Mouse (Mus musculus): ENCODE data around the gene Cd8b1. TPM values are rescaled to one million over a fixed set of nuclear protein-coding genes. Genes with fewer than 3 reads are reported as not detected.

The Cd8b1 gene
- not detected in 2 replicates for polyA plus RNA-seq (2011; ENCODE audit: insufficient read length, low read depth, missing spikeins)

- no peak within 1 kb of the TSS for H3K27ac ChIP-seq (ENCODE audit: insufficient read depth, low read length)
- H3K4me1 ChIP-seq (ENCODE audit: control insufficient read depth, insufficient read depth, low read length) = no peaks in the 10 kb centered on the region
- TF ChIP-seq POLR2A (IDR thresholded peaks at IDR 0.05; ENCODE audit: low read depth, low read length) (no peak), CTCF (IDR thresholded peaks at IDR 0.05; ENCODE audit: borderline replicate concordance, insufficient read depth, low read length) (no peak)
- no peak within 1 kb of the TSS for H3K4me3 ChIP-seq (ENCODE audit: insufficient read depth, low read length)
Measured at GRCm38 (mm10) chr6:71322491-71322921, at the start of gene Cd8b1. Gene Cd8b1, plus strand, starts transcription at chr6:71322788.

- TF ChIP-seq POLR2A (IDR thresholded peaks at IDR 0.05; ENCODE audit: low read depth, low read length) (peak; percentile 33; the same call in 1 of the 2 replicates), CTCF (IDR thresholded peaks at IDR 0.05; ENCODE audit: borderline replicate concordance, insufficient read depth, low read length) (no peak)
- Histone ChIP-seq H3K4me1 (ENCODE audit: control insufficient read depth, insufficient read depth, low read length) (peaks cover 3% of the 10 kb centered on the region), H3K4me3 (ENCODE audit: insufficient read depth, low read length) (no peak overlapping the region), H3K27ac (ENCODE audit: insufficient read depth, low read length) (no peak overlapping the region)
Measured at GRCm38 (mm10) chr6:71273715-71274114, 48.9 kb upstream of the Cd8b1 start.

- H3K4me3 ChIP-seq (ENCODE audit: insufficient read depth, low read length) = no peak overlapping the region
- no peak overlapping the region for H3K27ac ChIP-seq (ENCODE audit: insufficient read depth, low read length)
- no peak for TF ChIP-seq CTCF (IDR thresholded peaks at IDR 0.05; ENCODE audit: borderline replicate concordance, insufficient read depth, low read length)
- TF ChIP-seq POLR2A (IDR thresholded peaks at IDR 0.05; ENCODE audit: low read depth, low read length) = no peak; the same call in 1 of the 2 replicates
- H3K4me1 ChIP-seq (ENCODE audit: control insufficient read depth, insufficient read depth, low read length) = peaks cover 3% of the 10 kb centered on the region
Measured at GRCm38 (mm10) chr6:71274621-71275020, 48.0 kb upstream of the Cd8b1 start.

GRCm38 (mm10) chr6:71279418-71279817 lies 43.2 kb upstream of the Cd8b1 start:
- no peak overlapping the region for H3K4me3 ChIP-seq (ENCODE audit: insufficient read depth, low read length)
- H3K4me1 ChIP-seq (ENCODE audit: control insufficient read depth, insufficient read depth, low read length) = no peaks in the 10 kb centered on the region; the same call in 1 of the 2 replicates
- no peak overlapping the region for H3K27ac ChIP-seq (ENCODE audit: insufficient read depth, low read length)
- TF ChIP-seq POLR2A (IDR thresholded peaks at IDR 0.05; ENCODE audit: low read depth, low read length) (no peak), CTCF (IDR thresholded peaks at IDR 0.05; ENCODE audit: borderline replicate concordance, insufficient read depth, low read length) (no peak)

GRCm38 (mm10) chr6:71293509-71293908 lies 29.1 kb upstream of the Cd8b1 start:
- Histone ChIP-seq H3K4me1 (ENCODE audit: control insufficient read depth, insufficient read depth, low read length) (no peaks in the 10 kb centered on the region), H3K4me3 (ENCODE audit: insufficient read depth, low read length) (no peak overlapping the region), H3K27ac (ENCODE audit: insufficient read depth, low read length) (no peak overlapping the region)
- TF ChIP-seq CTCF (IDR thresholded peaks at IDR 0.05; ENCODE audit: borderline replicate concordance, insufficient read depth, low read length) (no peak), POLR2A (IDR thresholded peaks at IDR 0.05; ENCODE audit: low read depth, low read length) (no peak)

- no peaks in the 10 kb centered on the region for H3K4me1 ChIP-seq (ENCODE audit: control insufficient read depth, insufficient read depth, low read length)
- TF ChIP-seq POLR2A (IDR thresholded peaks at IDR 0.05; ENCODE audit: low read depth, low read length) (no peak), CTCF (IDR thresholded peaks at IDR 0.05; ENCODE audit: borderline replicate concordance, insufficient read depth, low read length) (no peak)
- no peak overlapping the region for H3K27ac ChIP-seq (ENCODE audit: insufficient read depth, low read length)
- no peak overlapping the region for H3K4me3 ChIP-seq (ENCODE audit: insufficient read depth, low read length)
Measured at GRCm38 (mm10) chr6:71295303-71295702, 27.3 kb upstream of the Cd8b1 start.

GRCm38 (mm10) chr6:71298051-71298450 lies 24.5 kb upstream of the Cd8b1 start:
- H3K27ac ChIP-seq (ENCODE audit: insufficient read depth, low read length) = no peak overlapping the region
- H3K4me3 ChIP-seq (ENCODE audit: insufficient read depth, low read length) = no peak overlapping the region
- TF ChIP-seq POLR2A (IDR thresholded peaks at IDR 0.05; ENCODE audit: low read depth, low read length) (no peak), CTCF (IDR thresholded peaks at IDR 0.05; ENCODE audit: borderline replicate concordance, insufficient read depth, low read length) (no peak)
- no peaks in the 10 kb centered on the region for H3K4me1 ChIP-seq (ENCODE audit: control insufficient read depth, insufficient read depth, low read length)

GRCm38 (mm10) chr6:71298751-71299150 lies 23.8 kb upstream of the Cd8b1 start:
- H3K4me1 ChIP-seq (ENCODE audit: control insufficient read depth, insufficient read depth, low read length) = no peaks in the 10 kb centered on the region
- H3K27ac ChIP-seq (ENCODE audit: insufficient read depth, low read length) = no peak overlapping the region
- TF ChIP-seq POLR2A (IDR thresholded peaks at IDR 0.05; ENCODE audit: low read depth, low read length) (no peak), CTCF (IDR thresholded peaks at IDR 0.05; ENCODE audit: borderline replicate concordance, insufficient read depth, low read length) (no peak)
- H3K4me3 ChIP-seq (ENCODE audit: insufficient read depth, low read length) = no peak overlapping the region

GRCm38 (mm10) chr6:71302097-71302731 lies 20.4 kb upstream of the Cd8b1 start:
- no peak overlapping the region for H3K4me3 ChIP-seq (ENCODE audit: insufficient read depth, low read length)
- no peak overlapping the region for H3K27ac ChIP-seq (ENCODE audit: insufficient read depth, low read length)
- no peak for TF ChIP-seq CTCF (IDR thresholded peaks at IDR 0.05; ENCODE audit: borderline replicate concordance, insufficient read depth, low read length)
- no peak for TF ChIP-seq POLR2A (IDR thresholded peaks at IDR 0.05; ENCODE audit: low read depth, low read length)
- H3K4me1 ChIP-seq (ENCODE audit: control insufficient read depth, insufficient read depth, low read length) = no peaks in the 10 kb centered on the region

GRCm38 (mm10) chr6:71307486-71307885 lies 15.1 kb upstream of the Cd8b1 start:
- Histone ChIP-seq H3K4me1 (ENCODE audit: control insufficient read depth, insufficient read depth, low read length) (no peaks in the 10 kb centered on the region), H3K27ac (ENCODE audit: insufficient read depth, low read length) (no peak overlapping the region), H3K4me3 (ENCODE audit: insufficient read depth, low read length) (no peak overlapping the region)
- TF ChIP-seq CTCF (IDR thresholded peaks at IDR 0.05; ENCODE audit: borderline replicate concordance, insufficient read depth, low read length) = no peak

Data from embryonic fibroblast, embryonic 13.5 days (primary cell).